Mouse (Mus musculus) spleen, adult 12 weeks (tissue): Measurements from ENCODE around the gene Fabp1.

Experiments
- DNase-seq: peaks from one replicate; pipeline ENCODE4 v3.0.0; 2022; ENCODE audit warnings: low spot score

Gene Fabp1

GRCm38 (mm10) chr6:71211917-71212316, 12.3 kb downstream of the Fabp1 start:
- DNase-seq, result no peak

GRCm38 (mm10) chr6:71212471-71212870, 12.8 kb downstream of the Fabp1 start:
- DNase-seq, result no peak

GRCm38 (mm10) chr6:71221501-71221900, 21.9 kb downstream of the Fabp1 start:
- no peak for DNase-seq

DNA sequence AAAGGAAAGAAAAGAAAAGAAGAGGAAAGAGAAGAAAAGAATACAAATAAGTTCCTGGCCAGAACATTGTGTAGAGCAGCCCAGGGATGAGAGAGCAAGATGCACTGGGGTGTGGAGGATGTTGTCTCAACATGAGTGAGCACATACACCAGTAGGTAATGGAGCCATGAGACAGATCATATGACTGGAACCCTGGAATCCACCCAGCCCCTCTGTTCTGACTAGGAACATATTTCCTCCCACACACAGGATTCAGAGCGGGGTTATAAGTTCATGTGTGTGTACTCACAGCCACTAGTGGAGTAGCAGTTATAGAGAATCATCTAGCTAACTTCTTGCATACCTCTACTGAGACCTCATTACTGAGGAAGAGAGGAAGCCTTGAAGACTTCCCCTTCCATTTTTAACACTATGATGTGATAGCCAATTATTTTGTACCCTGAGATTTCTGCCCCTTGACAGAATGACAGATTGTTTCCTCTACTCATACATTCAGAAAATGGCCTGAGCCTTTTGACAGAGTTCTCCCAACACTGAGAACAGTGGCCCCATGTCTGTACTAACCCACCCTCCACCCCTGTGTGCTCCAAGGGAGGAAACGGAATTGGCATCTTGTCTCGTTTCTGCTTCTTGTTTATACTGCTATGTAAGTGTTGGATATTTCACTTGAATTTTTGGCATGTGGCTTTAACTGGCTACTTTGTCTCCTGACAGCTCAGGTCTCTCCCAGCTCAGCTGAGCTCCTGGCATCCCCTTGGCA, 24.7 kb downstream of the Fabp1 start:
- no peak for DNase-seq

GRCm38 (mm10) chr6:71226544-71226943, 26.9 kb downstream of the Fabp1 start:
- no peak for DNase-seq

DNA sequence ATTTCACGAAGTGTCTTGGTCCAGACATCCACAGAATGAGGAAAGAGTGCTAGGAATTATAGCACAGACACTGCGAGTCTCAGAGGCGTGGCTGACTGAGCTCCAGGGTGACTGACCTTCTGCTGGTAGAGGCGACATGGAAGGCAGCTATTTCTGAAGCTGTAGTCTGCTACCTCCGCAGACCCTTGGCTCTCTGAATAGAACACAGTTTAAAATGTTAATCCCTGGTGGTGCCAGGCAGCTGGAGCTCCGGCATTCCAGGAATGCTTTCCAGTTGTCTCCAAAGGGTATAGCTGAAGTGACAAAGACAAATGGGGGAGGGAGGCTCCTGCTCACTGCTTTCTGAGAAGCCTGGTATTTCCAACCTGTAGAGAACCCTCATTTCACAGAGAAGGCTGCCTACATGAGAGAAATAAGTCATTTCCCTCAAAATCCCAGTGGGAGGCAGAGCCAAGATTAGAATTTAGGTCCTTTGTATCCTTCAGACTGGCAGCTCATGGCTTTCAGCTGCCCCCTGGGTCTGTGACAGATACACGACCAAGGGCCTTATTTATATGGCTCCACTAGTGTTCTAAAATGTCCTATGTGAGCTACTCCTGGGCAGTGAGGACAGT, 27.6 kb downstream of the Fabp1 start:
- no peak for DNase-seq

GRCm38 (mm10) chr6:71235121-71235520, 35.5 kb downstream of the Fabp1 start:
- no peak for DNase-seq

- no peak for DNase-seq
These were observed 36.3 kb downstream of the Fabp1 start for GRCm38 (mm10) chr6:71235944-71236343.

- no peak for DNase-seq
These were observed 36.9 kb downstream of the Fabp1 start for GRCm38 (mm10) chr6:71236506-71236905.

- no peak for DNase-seq
These were observed 37.4 kb downstream of the Fabp1 start for GRCm38 (mm10) chr6:71237031-71237431.

DNA sequence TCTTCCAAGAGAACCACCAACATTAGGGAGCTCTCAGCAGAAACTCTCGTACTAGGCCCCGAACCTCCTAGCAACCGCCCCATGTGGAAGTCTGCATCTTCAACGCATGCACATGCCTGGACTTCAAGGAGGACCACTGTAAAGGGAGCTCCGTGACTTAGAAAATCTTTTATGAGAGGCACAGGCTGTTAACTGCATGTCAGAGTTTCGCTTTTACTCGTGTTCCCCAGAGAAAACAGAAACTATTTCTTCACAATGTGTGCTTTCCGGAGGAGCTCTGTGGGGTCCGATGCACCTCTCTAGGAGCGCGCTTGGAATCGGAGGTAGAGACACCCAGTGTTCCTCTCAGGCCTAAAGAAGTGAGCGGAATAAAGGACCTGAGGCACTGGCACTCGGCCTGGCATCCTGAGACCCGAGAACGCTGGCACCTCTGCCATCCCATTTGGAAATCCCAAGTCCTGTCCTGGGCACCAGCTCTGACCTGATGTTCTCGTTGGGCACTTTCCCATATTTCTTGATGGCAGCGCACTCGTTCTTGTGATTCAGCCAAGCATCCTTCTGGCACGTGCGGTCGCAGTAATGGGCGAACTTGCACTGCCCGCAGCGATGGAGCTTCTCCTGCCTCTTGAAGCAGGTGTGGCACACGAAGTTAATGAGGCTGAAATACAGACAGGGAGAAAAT, 39.6 kb downstream of the Fabp1 start:
- DNase-seq, result no peak

DNA sequence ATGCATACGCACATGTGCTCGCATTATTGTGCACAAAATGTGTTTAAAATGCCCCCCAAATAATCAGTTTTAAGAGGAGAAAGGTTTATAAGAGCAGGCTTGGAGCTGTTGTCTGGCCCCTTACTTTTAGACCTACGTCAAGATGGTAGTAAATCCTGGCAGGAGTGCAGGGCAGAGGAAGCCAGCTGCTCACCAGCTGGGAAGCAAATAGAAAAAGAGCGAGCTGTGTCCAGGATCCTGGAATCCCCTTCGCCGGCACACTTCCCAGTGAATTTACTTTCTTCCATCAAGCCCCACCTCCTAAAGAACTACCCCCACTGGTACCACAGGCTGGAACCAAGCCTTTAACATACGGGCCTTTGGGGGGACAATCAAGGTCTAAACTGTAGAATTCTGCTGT, 41.2 kb downstream of the Fabp1 start:
- DNase-seq, result no peak

DNA sequence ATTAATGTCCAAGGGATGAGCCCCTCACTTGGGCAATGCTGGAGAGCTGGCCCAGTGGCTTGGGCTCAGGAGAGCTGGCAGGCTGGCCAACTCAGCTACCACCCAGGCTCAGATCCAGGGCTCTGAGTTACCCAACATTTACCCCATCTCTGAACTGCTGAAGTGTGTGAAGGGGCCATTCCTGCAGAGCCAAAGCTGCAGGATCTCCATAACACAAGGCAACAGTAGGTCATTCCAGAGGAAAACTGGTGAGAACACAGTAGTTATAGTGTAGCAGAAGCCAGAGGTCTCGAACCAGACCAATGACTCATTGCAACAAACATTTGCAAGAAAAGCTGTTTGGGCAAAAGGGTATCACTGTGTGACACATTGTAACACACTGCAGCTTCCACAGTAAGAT, 43.2 kb downstream of the Fabp1 start:
- DNase-seq, result no peak

GRCm38 (mm10) chr6:71243258-71243657, 43.6 kb downstream of the Fabp1 start:
- no peak for DNase-seq

DNA sequence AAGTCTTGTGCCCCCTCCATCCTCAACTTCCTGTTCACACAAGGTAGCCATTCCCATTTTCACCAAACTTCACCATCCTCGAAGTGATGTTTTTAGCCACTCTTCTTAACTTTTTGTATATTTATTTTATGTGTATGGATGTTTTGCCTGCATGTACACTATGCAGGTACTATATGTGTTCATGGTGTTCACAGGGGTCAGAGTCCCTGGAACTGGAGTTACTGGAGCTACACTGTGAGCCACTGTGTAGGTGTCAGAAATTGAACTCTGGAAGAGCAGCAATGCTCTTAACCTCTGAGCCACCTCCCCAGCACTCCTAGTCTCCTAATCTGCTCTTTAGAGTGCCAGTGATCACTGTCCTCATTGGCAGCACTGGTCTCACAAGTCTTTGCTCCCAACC, 48.8 kb downstream of the Fabp1 start:
- no peak for DNase-seq

DNA sequence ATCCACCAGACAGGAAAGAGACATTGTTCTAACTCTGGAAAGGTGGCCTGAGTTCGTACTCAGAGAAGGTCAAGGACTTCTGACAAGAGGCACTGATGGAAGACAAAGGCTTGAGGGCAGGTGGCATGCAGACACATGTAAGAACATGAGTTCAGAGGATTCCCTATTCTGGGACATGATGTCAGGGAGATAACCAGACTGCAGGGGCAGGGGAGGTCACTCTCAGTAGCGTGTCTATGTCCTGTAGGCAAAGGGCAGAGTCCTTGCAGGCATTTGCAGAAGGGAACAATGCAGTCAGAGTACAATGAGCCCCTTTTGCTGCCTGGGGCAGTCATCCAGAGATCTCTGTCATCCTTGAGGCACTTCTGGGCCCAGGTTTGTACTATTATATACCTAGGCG, 50.0 kb downstream of the Fabp1 start:
- DNase-seq, result no peak

- no peak for DNase-seq
These were observed 51.3 kb downstream of the Fabp1 start for GRCm38 (mm10) chr6:71250951-71251350.

DNA sequence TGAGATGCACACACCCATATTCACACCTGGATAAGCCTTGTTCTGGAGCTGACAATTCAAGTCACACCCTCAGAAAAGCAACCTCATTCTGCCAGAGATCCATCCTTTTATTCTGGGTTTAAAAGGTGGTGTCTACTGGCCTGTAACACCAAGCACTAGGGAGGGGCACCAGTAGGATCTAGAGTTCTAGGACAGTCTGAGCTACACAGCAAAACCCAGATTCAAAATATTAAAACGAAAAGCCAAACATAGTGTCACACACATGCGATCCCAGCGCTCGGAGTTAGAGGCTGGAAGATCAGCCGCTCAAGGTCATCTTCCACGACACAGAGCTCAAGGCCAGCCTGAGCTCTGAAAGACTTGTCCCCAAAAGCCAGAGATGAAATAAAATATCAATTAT, 54.8 kb downstream of the Fabp1 start:
- DNase-seq, result no peak
